Mouse (Mus musculus): ENCODE data around the gene Clec2e. TPM values are rescaled to one million over a fixed set of nuclear protein-coding genes. Genes with fewer than 3 reads are reported as not detected.

Clec2e gene
- total and polyA plus RNA-seq, 3 experiments: not detected

GRCm38 (mm10) chr6:129048857-129049473 lies 51.7 kb downstream of the Clec2e start (continued):
- TF ChIP-seq MAX (IDR thresholded peaks at IDR 0.05; ENCODE audit: low read length): peak; percentile 29; the same call in 1 of the 2 replicates
- TF ChIP-seq POLR2A (IDR thresholded peaks at IDR 0.05; ENCODE audit: low read depth, low read length): 0 out of 2 replicates have a peak, but pooled peaks have one; percentile 27
- TF ChIP-seq TCF12 (IDR thresholded peaks at IDR 0.05; ENCODE audit: low read depth, low read length): peak; percentile 74; the same call in 1 of the 2 replicates

GRCm38 (mm10) chr6:129048381-129048780 lies 52.3 kb downstream of the Clec2e start:
- DNase-seq (ENCODE audit: extremely low read depth): no peak
- in situ Hi-C loops (cut with MboI; ENCODE audit: low pct_ligation_motif_present, low pct_unique_long_range_greater_than_20kb, low sequenced_read_pairs) (no loop called here), dilution Hi-C loops (cut with MboI; ENCODE audit: extremely low pct_ligation_motif_present, extremely low pct_unique_long_range_greater_than_20kb, low sequenced_read_pairs) (no loop called here)
- Histone ChIP-seq H3K36me3 (replicated peaks in 1 of 2; ENCODE audit: control insufficient read depth in 1 of 2, insufficient read depth in 1 of 2, low read length in 1 of 2) (no peaks in the 10 kb centered on the region), H3K4me1 (ENCODE audit: control insufficient read depth in 1 of 2, insufficient read depth in 2 of 2) (peaks cover 2 to 24% of the 10 kb centered on the region in 2 experiments), H3K4me2 (ENCODE audit: insufficient read depth, low read depth, poor library complexity, severe bottlenecking) (no peak overlapping the region), H3K79me2 (replicated peaks; ENCODE audit: control insufficient read depth, extremely low read depth, insufficient read depth, poor library complexity, severe bottlenecking) (no peaks in the 10 kb centered on the region), H3K27ac (ENCODE audit: insufficient read depth, low read depth) (no peak overlapping the region), H3K27me3 (replicated peaks) (no peaks in the 10 kb centered on the region), H3K4me3 (replicated peaks in 1 of 3; ENCODE audit: low read depth in 2 of 3, low read length in 2 of 3, poor library complexity in 1 of 3) (no peak overlapping the region), H3K9me3 (replicated peaks; ENCODE audit: low read length) (no peaks in the 10 kb centered on the region), H3K9ac (ENCODE audit: insufficient read depth, low read depth) (no peak overlapping the region)
- no peak for TF ChIP-seq TBP (conservative IDR thresholded peaks at IDR 0.05; ENCODE audit: low read depth, low read length)
- TF ChIP-seq POLR2AphosphoS2 (IDR thresholded peaks at IDR 0.05; ENCODE audit: low read depth, low read length): no peak
- TF ChIP-seq ELF1 (IDR thresholded peaks at IDR 0.05; ENCODE audit: low read depth, low read length): no peak
- no peak for TF ChIP-seq JUN (IDR thresholded peaks at IDR 0.05; ENCODE audit: insufficient read depth, low read depth, low read length)
- TF ChIP-seq ETS1 (conservative IDR thresholded peaks at IDR 0.05; ENCODE audit: low read depth, low read length): no peak
- TF ChIP-seq ZNF384 (IDR thresholded peaks at IDR 0.05; ENCODE audit: low read depth, low read length): no peak
- TF ChIP-seq ZC3H11A (IDR thresholded peaks at IDR 0.05; ENCODE audit: low read depth, low read length): no peak
- no peak for TF ChIP-seq NRF1 (IDR thresholded peaks at IDR 0.05; ENCODE audit: low read depth, low read length)
- TF ChIP-seq MAX (IDR thresholded peaks at IDR 0.05; ENCODE audit: low read length): no peak
- no peak for TF ChIP-seq CHD2 (IDR thresholded peaks at IDR 0.05; ENCODE audit: low read length)
- TF ChIP-seq MAFK (IDR thresholded peaks at IDR 0.05; ENCODE audit: insufficient replicate concordance, low read length): no peak
- no peak for TF ChIP-seq BHLHE40 (IDR thresholded peaks at IDR 0.05; ENCODE audit: low read depth, low read length)
- no peak for TF ChIP-seq SMC3 (IDR thresholded peaks at IDR 0.05; ENCODE audit: low read depth, low read length)
- no peak for TF ChIP-seq ZKSCAN1 (IDR thresholded peaks at IDR 0.05; ENCODE audit: borderline replicate concordance, low read depth, low read length)
- TF ChIP-seq PAX5 (IDR thresholded peaks at IDR 0.05; ENCODE audit: low read length): no peak
- no peak for TF ChIP-seq USF1 (IDR thresholded peaks at IDR 0.05; ENCODE audit: low read depth, low read length)
- TF ChIP-seq RCOR1 (conservative IDR thresholded peaks at IDR 0.05; ENCODE audit: low read depth, low read length): no peak
- TF ChIP-seq RAD21 (IDR thresholded peaks at IDR 0.05; ENCODE audit: low read depth, low read length): no peak
